Mouse (Mus musculus): ENCODE data around the gene Nfatc2ip. TPM values are rescaled to one million over a fixed set of nuclear protein-coding genes. Genes with fewer than 3 reads are reported as not detected.

Gene Nfatc2ip
- polyA plus RNA-seq, 1 experiment = 11.0 TPM

DNA sequence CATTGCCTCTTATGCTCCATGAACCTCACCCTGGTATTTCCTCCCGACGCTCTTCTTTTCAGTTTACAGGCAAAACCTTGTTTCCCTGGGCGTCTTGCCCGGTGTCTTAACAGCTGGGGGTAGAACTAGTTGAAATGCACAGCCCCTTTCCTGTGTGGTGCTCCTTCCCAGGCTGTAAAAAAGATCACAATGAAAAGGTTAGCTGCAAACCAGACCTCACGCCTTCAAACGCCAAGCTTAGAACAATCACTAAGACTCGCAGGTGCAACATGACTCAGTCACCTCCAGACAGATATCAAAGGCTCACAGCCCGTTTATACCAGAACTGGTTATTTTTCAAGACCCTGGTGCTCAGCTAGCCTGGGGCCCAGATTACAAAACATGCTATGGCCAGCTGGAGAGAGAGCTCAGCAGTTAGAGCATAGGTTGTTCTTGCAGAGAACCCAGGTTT lies 57.0 kb downstream of the Nfatc2ip start:
- TF ChIP-seq CTCF (IDR thresholded peaks at IDR 0.05; ENCODE audit: borderline replicate concordance, extremely low read depth, insufficient read depth, insufficient read length) = no peak
- TF ChIP-seq POLR2A (IDR thresholded peaks at IDR 0.05; ENCODE audit: borderline replicate concordance, extremely low read depth, insufficient read depth, insufficient read length, poor library complexity, severe bottlenecking) = no peak
- DNase-seq (ENCODE audit: low read depth) = peak; percentile 9

DNA sequence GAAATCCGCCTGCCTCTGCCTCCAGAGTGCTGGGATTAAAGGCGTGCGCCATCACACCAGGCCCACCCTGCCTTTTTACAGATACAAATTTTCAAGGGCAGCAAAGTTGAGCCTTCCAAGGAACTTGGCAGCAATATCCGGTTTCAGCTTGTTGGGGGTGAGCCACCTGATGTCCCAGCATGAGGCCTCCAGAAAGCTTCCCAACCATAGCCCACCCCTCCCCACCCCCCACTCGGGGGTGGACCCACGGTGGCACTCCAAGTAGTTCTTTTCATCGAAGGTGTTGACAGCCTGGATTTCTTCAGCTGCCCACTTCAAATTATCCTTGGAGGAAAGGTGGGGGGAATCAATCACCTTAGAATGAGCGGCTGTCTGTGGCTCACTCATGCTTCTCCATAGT lies 57.6 kb downstream of the Nfatc2ip start:
- no peak for TF ChIP-seq POLR2A (IDR thresholded peaks at IDR 0.05; ENCODE audit: borderline replicate concordance, extremely low read depth, insufficient read depth, insufficient read length, poor library complexity, severe bottlenecking)
- no peak for TF ChIP-seq CTCF (IDR thresholded peaks at IDR 0.05; ENCODE audit: borderline replicate concordance, extremely low read depth, insufficient read depth, insufficient read length)
- DNase-seq (ENCODE audit: low read depth) = no peak

- DNase-seq (ENCODE audit: low read depth) = no peak
- TF ChIP-seq CTCF (IDR thresholded peaks at IDR 0.05; ENCODE audit: borderline replicate concordance, extremely low read depth, insufficient read depth, insufficient read length) (peak; percentile 42; the same call in 1 of the 2 replicates), POLR2A (IDR thresholded peaks at IDR 0.05; ENCODE audit: borderline replicate concordance, extremely low read depth, insufficient read depth, insufficient read length, poor library complexity, severe bottlenecking) (no peak)
Observed at GRCm38 (mm10) chr7:126335556-126335955, 61.0 kb downstream of the Nfatc2ip start.

Other genes starting within 250 kb of the Nfatc2ip start
- 226 and 237 TPM in 2 replicates for gene Xpo6, start 196.2 kb downstream of the Nfatc2ip start, polyA plus RNA-seq (2012; rRNA removed)
- 423 and 518 TPM in 2 replicates for gene Sbk1, start 124.1 kb downstream of the Nfatc2ip start, polyA plus RNA-seq (2012; rRNA removed)
- 1.0 and 2.1 TPM in 2 replicates for gene Lat, start 27.2 kb downstream of the Nfatc2ip start, polyA plus RNA-seq (2012; rRNA removed)
- gene Spns1, start 19.3 kb downstream of the Nfatc2ip start, polyA plus RNA-seq (2012; rRNA removed) = 176 and 234 TPM in 2 replicates
- gene Cd19, start 18.2 kb upstream of the Nfatc2ip start, polyA plus RNA-seq (2012; rRNA removed) = 0.05 and 0.06 TPM in 2 replicates
- 22.1 and 25.2 TPM in 2 replicates for gene Rabep2, start 32.0 kb upstream of the Nfatc2ip start, polyA plus RNA-seq (2012; rRNA removed)
- 1.3 and 1.6 TPM in 2 replicates for gene Atp2a1, start 66.4 kb upstream of the Nfatc2ip start, polyA plus RNA-seq (2012; rRNA removed)
- gene Sh2b1, start 78.7 kb upstream of the Nfatc2ip start, polyA plus RNA-seq (2012; rRNA removed) = 83.6 and 86.4 TPM in 2 replicates
- 107 and 118 TPM in 2 replicates for gene Tufm, start 90.6 kb upstream of the Nfatc2ip start, polyA plus RNA-seq (2012; rRNA removed)
- gene Atxn2l, start 106.7 kb upstream of the Nfatc2ip start, polyA plus RNA-seq (2012; rRNA removed) = 178 and 208 TPM in 2 replicates
- gene Eif3c, start 169.7 kb upstream of the Nfatc2ip start, polyA plus RNA-seq (2012; rRNA removed) = 108 and 149 TPM in 2 replicates
- 0.38 and 0.81 TPM in 2 replicates for gene Apobr, start 188.2 kb upstream of the Nfatc2ip start, polyA plus RNA-seq (2012; rRNA removed)
- gene Cln3, start 189.1 kb upstream of the Nfatc2ip start, polyA plus RNA-seq (2012; rRNA removed) = 45.5 and 64.3 TPM in 2 replicates
- gene Il27, start 198.2 kb upstream of the Nfatc2ip start, polyA plus RNA-seq (2012; rRNA removed) = not detected in 2 replicates
- 2.7 and 3.9 TPM in 2 replicates for gene Nupr1, start 234.1 kb upstream of the Nfatc2ip start, polyA plus RNA-seq (2012; rRNA removed)